Mouse (Mus musculus) heart, adult 9 months (tissue): ENCODE data around the gene Top3a.

Experiments used
- DNase-seq, 2 experiments: peaks; one replicate each; pipeline ENCODE4 v3.0.0; 2022; ENCODE audit warnings: low spot score in 2 of 2

Top3a gene

DNA sequence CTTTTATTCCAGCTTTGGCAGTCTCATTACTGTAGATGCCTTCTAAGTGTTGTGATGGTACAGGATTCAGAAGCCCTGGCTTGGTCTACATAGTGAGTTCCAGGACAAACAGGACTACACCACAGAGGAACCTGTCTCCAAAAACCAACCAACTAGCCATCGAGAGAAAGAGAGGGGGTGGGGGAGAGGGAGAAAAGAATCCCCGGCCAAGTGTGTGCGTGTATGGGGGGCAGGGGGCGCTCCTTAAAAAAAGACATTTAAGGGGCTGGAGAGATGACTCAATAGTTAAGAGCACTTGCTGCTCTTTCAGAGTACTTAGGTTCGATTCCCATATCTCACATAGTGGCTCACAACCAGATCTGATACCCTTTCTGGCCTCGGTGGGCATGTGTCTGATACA lies 1.6 kb downstream of the Top3a start:
- DNase-seq, result no peak

DNA sequence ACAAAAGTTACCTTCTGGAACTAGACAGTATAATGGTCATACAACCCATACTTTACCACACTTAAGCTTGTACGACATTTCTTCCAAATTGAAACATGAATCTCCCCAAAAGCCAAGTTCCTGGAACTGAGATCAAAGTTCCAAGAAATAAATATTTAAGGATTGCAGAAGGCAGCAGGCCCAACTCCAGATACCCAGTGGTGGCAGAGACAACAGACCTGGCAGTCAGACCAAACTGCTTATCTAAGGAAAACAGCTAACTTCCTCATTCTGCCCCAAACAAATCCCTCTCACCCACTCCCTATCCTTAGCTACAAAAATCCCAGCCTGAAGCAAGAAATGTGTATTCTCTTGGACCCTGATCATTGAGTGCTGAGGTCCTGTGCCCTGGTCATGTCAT lies 2.3 kb downstream of the Top3a start:
- DNase-seq, result no peak

DNA sequence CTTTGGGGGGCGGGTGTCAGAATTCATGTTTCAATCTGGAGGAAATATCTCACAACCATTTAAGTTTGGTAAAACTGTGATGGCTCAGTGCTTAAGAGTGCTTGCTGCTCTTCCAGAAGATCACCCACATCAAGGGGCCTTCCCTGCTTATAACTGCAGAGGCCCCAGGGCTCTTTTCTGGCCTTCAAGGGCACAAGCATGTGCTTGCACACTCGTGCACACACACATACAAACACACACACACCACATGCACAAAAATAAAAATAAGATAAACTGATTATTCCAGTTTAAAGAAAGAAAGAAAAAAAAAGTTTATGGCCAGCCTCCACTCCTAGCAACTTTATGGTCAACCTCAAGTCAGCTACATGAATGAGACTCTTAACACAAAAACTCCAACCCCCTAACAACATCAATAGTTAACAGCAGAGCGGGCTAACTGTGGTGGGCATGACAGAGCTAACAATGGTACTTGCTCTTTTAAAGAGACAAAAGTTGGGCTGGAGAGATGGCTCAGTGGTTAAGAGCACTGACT lies 2.9 kb downstream of the Top3a start:
- no peak for DNase-seq

DNA sequence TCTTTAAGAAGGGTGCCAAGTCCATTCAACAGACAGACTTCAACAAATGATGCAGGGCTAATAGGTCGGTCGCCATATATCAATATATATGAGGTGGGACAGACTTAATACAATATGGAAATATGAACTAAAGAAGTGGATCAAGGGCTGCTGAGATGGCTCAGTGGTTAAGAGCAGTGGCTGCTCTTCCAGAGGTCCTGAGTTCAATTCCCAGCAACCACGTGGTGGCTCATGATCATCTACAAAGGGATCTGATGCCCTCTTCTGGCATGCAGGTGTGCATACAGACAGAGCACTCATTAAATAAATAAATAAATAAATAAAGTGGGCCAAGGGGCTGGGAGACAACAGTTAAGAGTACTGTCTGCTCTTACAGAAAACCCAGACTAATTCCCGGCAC lies 5.0 kb downstream of the Top3a start:
- DNase-seq, result no peak

DNA sequence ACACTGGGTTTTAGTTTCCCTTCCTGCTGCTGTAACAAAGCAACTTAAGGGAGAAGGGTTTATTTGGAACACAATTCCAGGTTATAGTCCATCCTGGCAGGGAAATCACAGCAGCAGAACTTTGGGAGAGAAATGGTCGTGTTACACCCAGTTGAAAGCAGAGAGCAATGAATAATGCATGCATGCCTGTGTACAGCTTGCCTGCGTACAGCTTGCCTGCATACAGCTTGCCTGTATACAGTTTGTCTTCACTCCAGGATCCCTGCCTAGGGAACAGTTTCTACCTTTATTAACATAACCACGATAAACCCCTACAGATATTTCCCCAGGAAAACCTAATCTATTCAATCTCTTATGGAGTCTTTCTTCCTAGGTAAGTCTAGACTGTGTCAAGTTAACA lies 6.4 kb downstream of the Top3a start:
- no peak for DNase-seq

DNA sequence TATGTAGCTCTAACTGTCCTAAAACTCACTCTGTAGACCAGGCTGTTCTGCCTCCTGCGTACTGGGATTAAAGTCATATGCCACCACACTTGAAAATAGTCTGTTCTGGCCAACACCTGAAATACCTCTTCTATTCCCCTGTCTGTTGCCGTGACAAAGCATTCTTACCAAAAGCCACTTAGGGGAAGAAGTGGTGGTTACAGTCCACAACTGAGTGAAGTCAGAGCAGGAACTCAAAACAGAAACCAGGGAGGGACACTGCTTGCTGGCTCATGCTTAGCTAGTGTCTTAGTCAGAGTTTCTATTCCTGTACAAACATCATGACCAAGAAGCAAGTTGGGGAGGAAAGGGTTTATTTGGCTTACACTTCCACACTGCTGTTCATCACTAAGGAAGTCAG lies 7.8 kb downstream of the Top3a start:
- DNase-seq, result no peak

DNA sequence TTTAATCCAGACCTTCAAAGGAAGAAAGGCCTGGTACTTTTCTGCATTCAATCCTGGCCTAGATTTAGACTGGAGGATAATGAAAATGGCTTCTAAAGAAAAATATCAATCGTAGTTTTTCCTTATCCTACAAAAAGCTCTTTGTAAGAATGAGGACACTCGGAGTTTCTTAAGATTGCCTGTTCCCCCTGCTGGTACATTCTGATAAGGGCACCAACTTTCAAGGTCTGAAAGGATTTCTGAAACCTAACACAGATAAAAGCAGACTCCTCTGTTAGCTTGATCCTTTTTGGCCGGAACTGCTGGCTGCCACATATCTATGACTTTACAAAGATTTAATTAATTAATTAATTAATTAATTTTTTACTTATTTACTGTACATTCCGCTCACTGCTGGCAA lies 10.2 kb downstream of the Top3a start:
- no peak for DNase-seq

DNA sequence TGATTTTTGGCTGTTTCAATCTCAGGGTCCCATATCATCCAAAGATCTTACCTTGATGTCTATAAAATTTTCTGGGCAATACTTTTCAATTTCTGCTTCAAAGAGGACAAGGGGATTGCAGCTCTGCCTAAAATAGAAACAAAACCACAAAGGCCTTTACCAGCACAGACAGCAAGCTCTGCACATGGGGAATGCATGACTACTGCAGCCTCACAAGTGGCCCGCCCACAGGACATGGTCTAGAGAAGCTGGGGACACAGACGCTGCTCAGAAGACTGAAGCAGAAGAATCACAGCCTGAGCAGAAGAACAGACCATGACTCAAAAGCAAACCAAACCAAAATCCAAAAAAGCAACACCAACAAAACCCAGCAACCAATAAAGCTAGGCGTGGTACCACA lies 15.5 kb downstream of the Top3a start:
- no peak for DNase-seq

DNA sequence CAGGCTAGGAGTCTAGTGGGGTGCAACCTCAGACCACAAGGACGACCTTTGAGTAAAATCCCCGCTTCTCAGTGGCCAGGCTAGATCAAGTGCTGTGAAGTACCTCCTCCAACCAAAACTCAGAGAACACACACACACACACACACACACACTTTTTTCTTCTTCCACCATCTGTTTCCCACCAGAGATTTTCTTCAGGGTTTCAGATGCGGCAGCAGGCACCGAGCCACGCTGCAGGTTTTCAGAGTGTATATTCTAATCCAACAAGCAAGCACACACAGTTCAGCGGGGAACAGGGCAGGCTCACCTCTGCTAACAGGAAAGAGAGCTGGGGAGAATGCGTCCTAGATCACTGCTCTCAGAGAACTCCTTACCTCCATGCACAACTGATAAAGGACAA lies 21.6 kb downstream of the Top3a start:
- DNase-seq, result no peak

DNA sequence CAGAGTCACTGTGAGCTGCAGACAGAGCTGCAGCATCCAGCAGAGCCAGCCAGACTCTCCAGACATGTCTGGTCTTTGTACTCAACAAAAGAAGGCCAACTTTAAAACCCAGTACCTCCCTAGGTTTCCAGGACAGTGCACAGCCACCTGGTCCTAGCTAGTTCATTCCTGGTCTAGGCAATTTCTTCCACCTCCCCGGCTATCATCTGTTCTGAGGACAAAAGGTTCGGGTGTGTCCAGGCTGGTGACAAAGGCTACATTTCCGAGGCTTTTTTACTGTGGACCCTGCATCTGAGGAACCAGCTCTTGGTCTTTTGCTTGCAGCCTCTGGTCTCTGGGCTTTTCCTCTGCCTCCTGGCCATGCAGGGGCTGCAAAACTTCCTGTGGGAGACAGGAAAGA lies 36.8 kb downstream of the Top3a start:
- no peak for DNase-seq

DNA sequence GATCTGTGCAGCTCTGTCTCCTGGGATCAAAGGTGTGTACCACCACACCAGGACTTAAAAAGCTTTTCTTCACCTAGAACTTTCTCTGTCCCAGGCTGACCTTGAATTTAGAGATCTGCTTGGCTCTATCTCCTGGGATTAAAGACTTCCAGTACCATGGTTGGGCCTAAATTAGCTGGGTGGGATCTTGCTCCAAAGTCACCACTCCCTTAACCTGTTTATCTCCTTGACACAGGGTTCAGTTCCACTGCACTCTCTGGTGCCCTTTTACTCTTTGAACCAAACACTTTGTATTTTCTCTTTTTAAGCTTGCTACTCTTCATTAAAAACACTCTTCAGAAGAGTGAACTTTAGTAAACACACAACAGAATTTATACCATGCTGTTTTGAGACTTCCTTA lies 39.7 kb downstream of the Top3a start:
- DNase-seq, result no peak

DNA sequence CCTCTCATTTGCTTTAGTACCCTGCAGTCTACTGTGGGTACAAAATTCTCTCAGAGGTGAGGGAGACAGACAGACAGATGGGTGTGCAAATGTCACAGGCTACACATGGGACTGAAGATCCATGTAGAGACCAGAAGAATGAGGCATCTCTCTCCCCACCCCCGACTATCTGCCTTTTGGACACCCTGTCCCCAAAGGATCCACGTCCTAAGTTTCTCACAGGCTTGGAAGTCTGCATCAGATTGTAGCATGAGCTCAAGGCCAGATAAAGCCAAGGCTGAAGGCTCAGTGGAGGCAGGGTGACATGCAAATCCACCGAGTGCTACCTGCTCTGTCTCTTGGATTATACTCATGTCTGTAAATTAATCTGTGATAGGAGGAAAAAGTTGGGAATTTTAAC lies 40.7 kb downstream of the Top3a start:
- no peak for DNase-seq

DNA sequence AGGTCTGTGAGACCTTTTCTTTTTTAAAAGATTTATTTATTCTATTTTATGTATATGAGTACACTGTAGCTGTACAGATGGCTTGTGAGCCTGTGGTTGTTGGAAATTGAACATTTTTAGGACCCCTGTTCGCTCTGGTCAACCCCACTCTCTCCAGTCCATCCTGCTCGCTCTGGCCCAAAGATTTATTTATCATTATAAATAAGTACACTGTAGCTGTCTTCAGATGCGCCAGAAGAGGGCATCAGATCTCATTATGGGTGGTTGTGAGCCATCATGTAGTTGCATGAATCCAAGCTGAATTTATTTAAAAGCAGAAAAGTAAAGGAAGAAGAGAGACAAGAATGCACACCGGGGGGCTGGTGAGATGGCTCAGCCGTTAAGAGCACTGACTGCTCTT lies 42.0 kb downstream of the Top3a start:
- DNase-seq, result no peak

DNA sequence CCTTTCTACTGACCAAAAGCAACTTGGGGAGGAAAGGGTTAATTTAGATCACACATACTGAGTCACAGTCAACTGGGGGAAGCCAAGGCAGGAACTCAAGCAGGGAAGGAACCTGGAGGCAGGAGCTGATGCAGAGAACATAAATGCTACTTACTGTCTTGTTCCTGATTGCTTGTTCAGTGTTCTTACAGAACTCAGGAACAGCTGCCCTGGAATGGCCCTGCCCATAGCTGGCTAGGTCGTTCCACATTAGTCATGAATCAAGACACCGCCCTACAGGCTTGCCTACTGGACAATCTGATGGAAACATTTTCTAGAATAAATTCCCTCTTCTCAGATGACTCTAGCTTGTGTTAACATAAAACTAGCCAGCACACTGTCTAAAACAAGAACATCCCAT lies 43.0 kb downstream of the Top3a start:
- no peak for DNase-seq

DNA sequence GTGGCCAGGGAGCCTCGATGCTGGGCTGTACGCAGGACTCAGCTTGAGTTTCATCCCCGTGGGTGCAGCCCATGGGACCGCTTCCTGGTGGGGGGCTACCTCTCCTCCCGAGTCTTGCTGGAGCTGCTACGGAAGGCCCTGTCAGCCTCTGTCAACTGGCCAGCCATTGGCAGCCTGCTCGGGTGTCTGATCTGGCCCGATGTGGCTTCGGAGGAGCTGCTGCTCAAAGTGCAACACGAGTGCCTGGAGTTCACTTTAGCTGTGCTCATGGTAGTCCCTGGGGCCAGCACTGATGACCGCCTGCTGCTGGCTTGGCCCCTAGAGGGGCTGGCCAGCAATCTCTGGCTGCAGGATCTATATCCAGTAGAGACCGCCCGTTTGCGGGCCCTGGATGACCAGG lies 45.9 kb downstream of the Top3a start:
- no peak for DNase-seq

DNA sequence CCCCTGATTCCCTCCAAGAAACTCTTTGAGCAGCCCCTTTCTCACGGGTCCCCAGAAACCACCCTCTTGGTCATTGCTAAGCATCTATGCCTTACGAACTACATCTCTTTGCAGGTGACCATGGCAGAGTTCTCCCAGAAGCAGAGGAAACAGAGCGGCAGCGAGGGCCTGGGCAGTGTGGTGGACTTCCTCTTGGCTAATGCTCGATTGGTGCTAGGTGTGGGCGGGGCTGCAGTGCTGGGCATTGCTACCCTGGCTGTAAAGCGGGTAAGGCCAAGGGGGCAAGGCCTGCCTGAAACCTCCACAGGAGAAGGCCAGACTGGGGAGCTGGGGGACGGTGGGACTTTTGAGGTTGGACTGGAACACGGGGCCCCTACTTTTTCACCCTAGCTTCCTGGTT lies 47.0 kb downstream of the Top3a start:
- no peak for DNase-seq

DNA sequence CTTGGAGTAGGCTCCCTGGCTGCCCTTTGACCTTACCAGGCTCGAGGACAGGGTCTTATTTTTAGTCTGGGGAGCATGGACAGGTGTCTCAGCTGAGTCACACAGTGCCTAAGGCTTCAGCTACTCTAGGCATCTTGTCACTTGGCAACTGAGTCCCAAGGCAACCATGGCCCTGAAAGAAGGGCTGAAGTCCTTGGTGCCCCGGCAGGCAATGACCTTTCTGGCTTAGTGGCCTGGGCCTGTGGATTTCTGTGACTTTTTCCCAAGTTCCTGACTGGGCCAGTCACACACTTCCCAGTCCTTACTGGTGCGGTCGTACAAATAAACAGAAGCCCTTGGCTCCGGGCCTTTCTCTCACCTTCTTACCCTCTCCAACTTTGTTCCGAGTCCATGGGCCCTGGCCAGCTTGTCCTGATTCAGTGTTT lies 47.9 kb downstream of the Top3a start:
- DNase-seq, result peak in 1 of 2 experiments; percentile 23

DNA sequence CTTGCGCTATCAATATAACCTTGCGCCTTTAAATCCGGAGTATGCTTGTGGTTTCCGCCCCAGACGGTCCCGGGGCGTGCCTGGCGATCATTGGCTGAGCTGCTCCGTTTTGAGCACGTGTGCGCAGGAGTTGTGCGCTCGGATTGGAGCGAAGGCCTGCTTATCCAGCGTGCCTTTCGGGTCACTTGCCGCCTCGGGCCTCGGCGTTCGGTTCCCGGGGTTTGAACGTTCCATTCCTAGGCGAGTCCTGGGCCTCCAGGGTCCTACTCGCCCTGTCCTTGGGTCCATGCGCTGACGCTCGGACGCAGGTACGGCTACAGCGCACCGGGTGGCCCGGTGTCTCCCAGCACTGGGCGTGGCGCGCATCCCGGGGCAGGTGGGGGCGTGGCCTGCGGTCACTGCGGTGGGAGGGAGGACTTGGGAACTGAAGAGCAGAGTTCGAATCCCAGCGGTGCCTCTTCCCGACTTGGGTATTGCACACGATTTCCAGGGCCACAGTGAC lies 48.9 kb downstream of the Top3a start, which contains the start of gene Mief2:
Gene Mief2, plus strand, starts transcription at position 139 of the 502 bp plus-strand sequence.
- DNase-seq, result peak; percentile 96

DNA sequence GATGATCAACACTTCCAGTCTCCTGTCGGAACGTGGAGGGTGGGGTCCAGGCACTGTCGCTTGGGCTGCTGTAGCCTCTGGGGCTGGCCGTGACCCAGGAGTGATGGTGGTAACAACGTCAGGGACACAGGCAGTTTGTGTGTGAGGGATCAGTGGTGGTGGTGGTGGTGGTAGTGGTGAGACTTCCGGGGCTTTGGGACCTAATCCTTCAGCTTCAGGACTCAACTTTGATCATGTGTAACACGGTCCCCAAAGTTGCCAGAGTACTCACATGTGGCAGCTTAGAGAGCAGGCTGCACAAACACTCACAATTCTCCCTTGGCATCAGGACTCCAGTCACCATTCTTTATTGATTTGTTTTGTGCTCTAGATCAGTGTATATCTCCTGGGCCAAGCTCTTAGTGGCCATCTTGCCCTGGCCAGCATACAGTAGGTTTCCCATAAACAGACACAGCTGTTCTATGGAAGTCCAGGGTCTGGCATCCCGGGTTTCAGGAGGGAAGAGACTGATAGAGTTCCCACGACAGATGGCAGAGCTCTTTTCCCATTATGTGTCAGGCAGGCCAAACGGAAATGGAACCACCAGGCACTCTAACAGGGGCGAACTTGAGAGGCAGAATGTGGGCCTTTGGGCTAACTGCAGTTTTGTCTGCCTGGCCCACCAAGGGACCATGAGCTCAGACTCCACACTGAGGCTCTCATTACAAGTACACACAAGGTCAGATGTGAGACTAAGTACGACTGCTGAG lies 49.6 kb downstream of the Top3a start:
- no peak for DNase-seq

DNA sequence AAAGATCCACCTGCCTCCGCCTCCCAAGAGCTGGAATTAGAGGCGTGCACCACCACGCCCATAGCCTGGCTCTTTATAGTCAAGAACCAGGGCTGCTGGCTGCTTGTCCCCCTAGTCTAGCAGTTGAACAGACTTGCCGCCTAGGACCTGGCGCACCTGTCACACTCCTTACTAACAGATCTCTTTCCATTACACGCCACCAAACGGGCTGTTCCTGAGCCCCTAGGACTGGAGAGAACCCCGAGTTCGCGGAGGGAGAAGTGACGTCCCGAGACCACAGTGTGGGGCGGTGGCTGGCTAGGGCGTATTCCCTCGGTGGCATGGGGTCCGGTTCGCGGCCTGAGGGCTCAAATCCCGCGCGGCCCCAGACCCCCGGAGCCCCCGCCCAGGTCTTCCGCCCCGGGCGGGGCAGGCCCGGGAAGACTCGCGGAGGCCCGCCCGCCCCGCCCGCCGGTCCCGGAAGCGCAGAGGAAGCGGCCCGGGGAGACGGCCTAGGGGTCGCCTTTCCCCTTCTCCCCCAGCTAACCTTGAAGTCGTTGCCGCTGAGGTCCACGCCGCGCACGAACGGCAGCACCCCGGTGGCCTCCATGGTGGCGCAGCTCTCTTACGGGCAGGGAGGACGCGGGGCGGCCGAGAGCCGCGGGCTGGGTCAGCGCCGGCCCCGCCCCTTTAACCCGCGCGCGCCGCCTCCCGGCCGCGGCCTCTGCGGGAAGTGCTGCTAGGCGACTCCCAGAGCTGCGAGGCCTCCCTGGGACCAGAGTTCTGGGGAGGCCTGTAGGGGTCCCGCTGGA lies 50.4 kb downstream of the Top3a start, which contains the start of gene Flii:
Gene Flii, minus strand, starts transcription at position 663 of the 791 bp plus-strand sequence.
- peak; percentile 80 to 85 for DNase-seq

DNA sequence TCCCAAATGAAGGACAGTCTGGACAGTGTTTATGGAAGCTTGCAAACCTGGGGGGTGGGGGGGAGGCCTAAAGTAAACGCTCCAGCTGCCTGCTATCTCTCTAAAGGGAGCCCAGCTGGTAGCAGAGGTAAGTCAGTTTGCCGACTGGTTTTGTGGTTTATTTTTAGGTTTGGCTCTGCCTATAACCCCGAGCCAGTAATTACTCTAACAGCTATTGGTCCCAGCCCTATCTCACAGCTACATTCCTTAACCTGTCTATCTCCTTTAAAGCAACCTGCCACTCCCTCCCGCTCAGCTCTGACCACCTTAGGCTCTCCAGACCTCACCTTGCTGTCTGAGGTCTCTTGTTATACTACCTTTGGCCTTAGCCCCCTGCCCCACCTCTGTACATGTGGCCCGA lies 57.9 kb downstream of the Top3a start:
- DNase-seq, result no peak

DNA sequence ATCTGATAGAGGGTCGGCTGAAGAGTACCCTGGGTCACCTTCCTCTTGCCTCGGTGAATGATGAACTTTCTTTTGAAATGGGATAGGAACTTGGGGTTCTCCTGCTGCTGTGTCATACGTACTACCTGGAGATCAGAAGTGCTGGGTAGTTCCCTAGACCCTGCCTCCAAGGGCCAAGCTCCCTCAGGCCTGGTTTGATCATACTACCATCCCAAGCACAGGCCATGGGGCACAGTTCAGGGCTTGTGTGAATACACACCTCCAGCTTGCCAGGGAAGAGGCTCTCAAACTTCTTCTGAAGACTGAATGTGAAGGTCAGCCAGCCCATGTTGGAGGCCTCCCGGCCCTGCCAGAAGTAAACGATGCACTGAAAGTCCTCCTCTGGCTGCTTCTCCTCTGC lies 61.3 kb downstream of the Top3a start:
- no peak for DNase-seq
